Mouse (Mus musculus): ENCODE measurements around the gene Tango2. TPM values are rescaled to one million over a fixed set of nuclear protein-coding genes. Genes with fewer than 3 reads are reported as not detected.
A peak's percentile ranks its signal among the peaks of the same experiment; 100 is the strongest.

Tango2 gene
- polyA plus RNA-seq, 1 experiment from 2014 or later = 28.2 TPM

DNA sequence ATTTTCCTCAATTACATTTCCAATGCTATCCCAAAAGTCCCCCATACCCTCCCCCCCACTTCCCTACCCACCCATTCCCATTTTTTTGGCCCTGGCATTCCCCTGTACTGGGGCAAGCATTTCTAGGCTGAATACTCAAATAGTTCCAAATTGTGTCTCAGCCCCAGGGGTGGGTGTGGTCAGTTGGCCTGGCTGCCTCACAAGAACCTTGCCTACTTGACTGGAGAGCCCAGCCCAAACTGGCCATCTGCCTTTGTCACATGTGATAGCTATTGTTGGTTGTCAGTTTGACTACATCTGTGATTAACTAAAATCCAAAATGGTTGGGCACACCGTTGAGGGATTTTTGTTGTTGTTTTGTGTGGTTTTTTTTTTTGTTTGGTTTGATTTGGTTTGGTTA, 9.1 kb upstream of the Tango2 start:
- DNase-seq (ENCODE audit: low spot score) = no peak
- Histone ChIP-seq H3K36me3 (ENCODE audit: control insufficient read depth, insufficient read depth, low read length) (no peaks in the 10 kb centered on the region), H3K9ac (ENCODE audit: low read depth, low read length) (no peak overlapping the region), H3K9me3 (ENCODE audit: control insufficient read depth, low read length) (no peaks in the 10 kb centered on the region), H3K4me2 (ENCODE audit: low read depth, low read length) (no peak overlapping the region), H3K4me1 (ENCODE audit: control insufficient read depth, insufficient read depth, low read length) (no peaks in the 10 kb centered on the region), H3K27me3 (replicated peaks; ENCODE audit: control insufficient read depth, insufficient read depth, low read length) (no peaks in the 10 kb centered on the region), H3K4me3 (ENCODE audit: low read depth, low read length) (no peak overlapping the region), H3K27ac (replicated peaks; ENCODE audit: low read depth, low read length) (no peak overlapping the region)
- WGBS = 83% methylated on average over 1 of the region's 1 CpGs
- no peak for ATAC-seq (ENCODE audit: low read depth)

DNA sequence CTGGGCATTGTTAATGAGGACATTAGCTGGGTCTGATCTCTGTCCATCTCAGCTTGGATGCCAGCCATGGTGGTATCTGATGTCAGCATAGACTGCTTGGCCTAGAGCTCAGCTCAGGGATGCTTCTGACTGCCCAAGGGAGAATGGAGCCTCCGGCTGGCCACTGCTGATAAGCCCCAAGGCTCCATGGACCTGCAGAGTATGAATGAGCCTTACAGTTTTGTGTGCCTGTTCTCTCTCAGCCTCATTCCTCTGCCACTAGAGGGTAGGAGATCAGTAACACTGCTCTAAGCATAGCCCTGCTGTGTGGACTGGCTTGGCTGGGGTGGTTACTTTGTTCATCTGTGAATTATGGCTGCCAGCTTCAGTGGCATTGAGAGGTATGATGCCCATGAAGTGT, 5.2 kb upstream of the Tango2 start:
- DNase-seq (ENCODE audit: low spot score) (no peak), ATAC-seq (ENCODE audit: low read depth) (no peak)
- no peak overlapping the region for H3K4me3 ChIP-seq (ENCODE audit: low read depth, low read length)
- H3K4me2 ChIP-seq (ENCODE audit: low read depth, low read length) = no peak overlapping the region
- no peaks in the 10 kb centered on the region for H3K36me3 ChIP-seq (ENCODE audit: control insufficient read depth, insufficient read depth, low read length)
- H3K27me3 ChIP-seq (replicated peaks; ENCODE audit: control insufficient read depth, insufficient read depth, low read length) = peaks cover 24% of the 10 kb centered on the region
- H3K9me3 ChIP-seq (ENCODE audit: control insufficient read depth, low read length) = no peaks in the 10 kb centered on the region
- H3K27ac ChIP-seq (replicated peaks; ENCODE audit: low read depth, low read length) = no peak overlapping the region
- no peak overlapping the region for H3K9ac ChIP-seq (ENCODE audit: low read depth, low read length)
- 75% methylated on average over 1 of the region's 1 CpGs for WGBS
- no peaks in the 10 kb centered on the region for H3K4me1 ChIP-seq (ENCODE audit: control insufficient read depth, insufficient read depth, low read length)

DNA sequence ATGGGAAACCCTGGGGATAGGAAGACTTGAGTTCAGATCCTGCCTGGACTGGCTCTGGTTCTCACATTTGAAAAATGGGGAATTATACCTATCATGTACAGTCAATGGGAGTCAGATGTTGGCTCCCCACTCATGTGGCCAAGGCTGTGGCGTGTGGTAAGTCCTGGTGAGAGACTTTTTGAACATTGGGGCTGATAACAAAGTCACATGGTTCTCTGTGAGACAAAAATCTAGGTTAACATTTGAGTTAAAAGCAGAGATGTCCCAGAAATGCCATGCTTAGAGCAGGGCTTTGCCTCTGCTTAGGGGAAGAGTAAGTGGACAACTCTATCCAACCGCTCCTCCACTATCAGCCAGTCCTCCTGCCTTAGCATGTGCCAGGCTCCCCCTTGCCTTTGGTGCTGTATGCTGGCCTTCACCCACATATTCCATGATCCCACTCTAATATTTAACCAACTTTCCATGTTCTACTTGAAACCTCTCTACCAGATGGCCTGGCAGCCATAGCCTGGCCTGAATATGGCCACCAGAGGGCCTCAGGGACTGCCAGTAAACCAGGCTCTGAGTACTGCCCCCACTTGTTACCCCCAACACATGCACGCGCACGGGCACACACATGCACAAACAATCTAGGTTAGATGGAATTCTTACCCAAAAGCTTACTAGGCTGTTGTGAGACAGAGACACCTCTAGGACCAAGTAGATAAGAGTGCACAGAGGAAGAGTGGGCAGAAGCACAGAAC, 3.6 kb upstream of the Tango2 start:
- no peak overlapping the region for H3K27ac ChIP-seq (replicated peaks; ENCODE audit: low read depth, low read length)
- no peak overlapping the region for H3K4me3 ChIP-seq (ENCODE audit: low read depth, low read length)
- H3K9ac ChIP-seq (ENCODE audit: low read depth, low read length) = no peak overlapping the region
- no peak overlapping the region for H3K4me2 ChIP-seq (ENCODE audit: low read depth, low read length)
- H3K9me3 ChIP-seq (ENCODE audit: control insufficient read depth, low read length) = no peaks in the 10 kb centered on the region
- peaks cover 25% of the 10 kb centered on the region for H3K27me3 ChIP-seq (replicated peaks; ENCODE audit: control insufficient read depth, insufficient read depth, low read length)
- 62% methylated on average over 5 of the region's 5 CpGs for WGBS
- no peaks in the 10 kb centered on the region for H3K36me3 ChIP-seq (ENCODE audit: control insufficient read depth, insufficient read depth, low read length)
- DNase-seq (ENCODE audit: low spot score) (no peak), ATAC-seq (ENCODE audit: low read depth) (no peak)
- no peaks in the 10 kb centered on the region for H3K4me1 ChIP-seq (ENCODE audit: control insufficient read depth, insufficient read depth, low read length)

DNA sequence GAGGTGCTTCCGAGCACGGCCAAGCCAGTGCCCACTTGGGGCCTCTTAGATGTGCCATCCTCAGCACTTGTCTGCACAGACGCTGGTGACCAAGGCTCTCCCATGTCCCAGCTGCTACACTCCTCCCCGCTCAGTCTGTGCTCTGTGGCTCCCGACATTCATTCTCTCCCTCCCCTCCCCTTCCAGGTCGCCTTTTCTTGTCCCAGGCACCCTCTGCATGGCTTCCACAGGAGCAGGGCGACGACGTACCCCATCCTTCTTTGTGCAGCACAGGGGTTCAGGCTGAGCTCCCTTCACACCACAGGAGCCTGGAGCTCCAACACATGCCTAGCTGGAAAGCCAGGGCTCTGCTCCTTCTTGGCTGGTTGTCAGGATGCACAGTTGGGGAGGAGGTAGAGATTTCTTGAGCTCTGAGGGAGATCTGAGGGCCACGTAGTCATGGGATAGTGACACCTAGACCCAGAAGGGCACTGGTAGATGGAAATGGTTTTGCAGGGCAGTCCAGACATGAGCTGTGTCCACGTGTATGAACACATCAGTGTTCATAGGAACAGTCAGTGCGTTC, 1.9 kb upstream of the Tango2 start:
- WGBS = 64% methylated on average over 12 of the region's 12 CpGs
- DNase-seq (ENCODE audit: low spot score) (no peak), ATAC-seq (ENCODE audit: low read depth) (no peak)
- H3K9ac ChIP-seq (ENCODE audit: low read depth, low read length) = no peak overlapping the region
- no peak overlapping the region for H3K4me3 ChIP-seq (ENCODE audit: low read depth, low read length)
- H3K4me1 ChIP-seq (ENCODE audit: control insufficient read depth, insufficient read depth, low read length) = no peaks in the 10 kb centered on the region
- H3K27ac ChIP-seq (replicated peaks; ENCODE audit: low read depth, low read length) = no peak overlapping the region
- no peak overlapping the region for H3K4me2 ChIP-seq (ENCODE audit: low read depth, low read length)
- peaks cover 25% of the 10 kb centered on the region for H3K27me3 ChIP-seq (replicated peaks; ENCODE audit: control insufficient read depth, insufficient read depth, low read length)
- no peaks in the 10 kb centered on the region for H3K9me3 ChIP-seq (ENCODE audit: control insufficient read depth, low read length)
- no peaks in the 10 kb centered on the region for H3K36me3 ChIP-seq (ENCODE audit: control insufficient read depth, insufficient read depth, low read length)

GRCm38 (mm10) chr16:18348601-18349175, 785 bp upstream of the Tango2 start:
- Histone ChIP-seq H3K9me3 (ENCODE audit: control insufficient read depth, low read length) (no peaks in the 10 kb centered on the region), H3K4me2 (ENCODE audit: low read depth, low read length) (peak overlapping the region; percentile 99), H3K4me3 (ENCODE audit: low read depth, low read length) (peak overlapping the region; percentile 66), H3K27ac (replicated peaks; ENCODE audit: low read depth, low read length) (no peak overlapping the region), H3K27me3 (replicated peaks; ENCODE audit: control insufficient read depth, insufficient read depth, low read length) (peaks cover 25% of the 10 kb centered on the region), H3K36me3 (ENCODE audit: control insufficient read depth, insufficient read depth, low read length) (no peaks in the 10 kb centered on the region), H3K4me1 (ENCODE audit: control insufficient read depth, insufficient read depth, low read length) (no peaks in the 10 kb centered on the region), H3K9ac (ENCODE audit: low read depth, low read length) (peak overlapping the region; percentile 68)
- under 1% methylated on average over 23 of the region's 28 CpGs for WGBS
- ATAC-seq (ENCODE audit: low read depth) (no peak), DNase-seq (ENCODE audit: low spot score) (peak; percentile 11)

DNA sequence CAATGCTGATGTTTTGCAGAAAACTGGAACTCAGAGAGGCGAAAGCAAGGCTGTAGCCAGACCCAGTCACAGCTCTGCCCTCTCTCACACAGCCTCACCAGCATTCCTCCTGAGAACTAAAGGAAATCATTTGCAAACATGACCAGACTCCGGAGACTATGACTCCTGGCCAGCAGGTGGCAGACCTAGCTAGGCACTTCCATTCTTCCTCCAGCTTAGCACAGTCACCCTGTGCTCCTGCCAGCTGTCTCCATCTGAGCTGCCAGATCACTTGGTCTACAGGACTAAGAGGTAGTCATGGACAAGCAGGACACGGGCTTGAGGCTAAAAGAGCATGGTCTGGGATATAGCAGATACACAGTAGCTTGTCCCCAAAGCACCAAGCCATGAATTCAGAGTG, 2.7 kb downstream of the Tango2 start:
- H3K27ac ChIP-seq (replicated peaks; ENCODE audit: low read depth, low read length) = no peak overlapping the region
- no peak overlapping the region for H3K4me3 ChIP-seq (ENCODE audit: low read depth, low read length)
- DNase-seq (ENCODE audit: low spot score) (peak; percentile 92), ATAC-seq (ENCODE audit: low read depth) (peak; percentile 20; the same call in 1 of the 2 replicates)
- H3K27me3 ChIP-seq (replicated peaks; ENCODE audit: control insufficient read depth, insufficient read depth, low read length) = peaks cover 15% of the 10 kb centered on the region
- H3K4me1 ChIP-seq (ENCODE audit: control insufficient read depth, insufficient read depth, low read length) = peaks cover 8% of the 10 kb centered on the region
- no peaks in the 10 kb centered on the region for H3K36me3 ChIP-seq (ENCODE audit: control insufficient read depth, insufficient read depth, low read length)
- H3K9me3 ChIP-seq (ENCODE audit: control insufficient read depth, low read length) = no peaks in the 10 kb centered on the region
- H3K9ac ChIP-seq (ENCODE audit: low read depth, low read length) = no peak overlapping the region
- no peak overlapping the region for H3K4me2 ChIP-seq (ENCODE audit: low read depth, low read length)
- 4% methylated on average over 3 of the region's 3 CpGs for WGBS

DNA sequence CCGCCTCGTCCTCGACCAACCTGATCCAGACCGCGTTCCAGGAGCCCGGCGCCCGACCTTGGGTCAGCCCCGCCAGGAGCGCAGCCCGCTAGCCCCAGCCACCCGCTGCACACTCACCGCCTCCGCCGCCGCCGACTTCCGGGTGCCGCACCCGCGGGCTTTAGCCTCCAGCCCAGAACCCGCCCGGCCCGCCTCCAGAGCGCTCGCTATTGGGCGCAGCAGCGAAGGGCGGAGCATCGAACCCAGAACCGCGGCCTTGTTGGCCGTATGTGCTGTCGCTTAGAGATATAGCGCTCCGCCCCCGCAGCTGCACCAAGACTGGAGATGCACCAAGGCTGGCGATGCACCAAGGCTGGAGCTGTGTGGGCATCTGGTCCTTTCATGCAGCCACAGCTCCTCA, 4.1 kb downstream of the Tango2 start:
- H3K9me3 ChIP-seq (ENCODE audit: control insufficient read depth, low read length) = no peaks in the 10 kb centered on the region
- peak overlapping the region; percentile 67 for H3K9ac ChIP-seq (ENCODE audit: low read depth, low read length)
- 0% methylated on average over 29 of the region's 38 CpGs for WGBS
- DNase-seq (ENCODE audit: low spot score) (peak; percentile 97), ATAC-seq (ENCODE audit: low read depth) (peak; percentile 94)
- H3K36me3 ChIP-seq (ENCODE audit: control insufficient read depth, insufficient read depth, low read length) = no peaks in the 10 kb centered on the region
- peak overlapping the region; percentile 60 for H3K4me2 ChIP-seq (ENCODE audit: low read depth, low read length)
- H3K4me1 ChIP-seq (ENCODE audit: control insufficient read depth, insufficient read depth, low read length) = peaks cover 8% of the 10 kb centered on the region
- H3K27ac ChIP-seq (replicated peaks; ENCODE audit: low read depth, low read length) = no peak overlapping the region
- H3K27me3 ChIP-seq (replicated peaks; ENCODE audit: control insufficient read depth, insufficient read depth, low read length) = 0 out of 2 replicates have a peak, but pooled peaks cover 7% of the 10 kb centered on the region
- H3K4me3 ChIP-seq (ENCODE audit: low read depth, low read length) = peak overlapping the region; percentile 64

GRCm38 (mm10) chr16:18342650-18343570, 5.0 kb downstream of the Tango2 start:
- H3K36me3 ChIP-seq (ENCODE audit: control insufficient read depth, insufficient read depth, low read length) = no peaks in the 10 kb centered on the region
- H3K4me2 ChIP-seq (ENCODE audit: low read depth, low read length) = peak overlapping the region; percentile 60
- 40% methylated on average over 9 of the region's 9 CpGs for WGBS
- peak overlapping the region; percentile 67 for H3K9ac ChIP-seq (ENCODE audit: low read depth, low read length)
- H3K9me3 ChIP-seq (ENCODE audit: control insufficient read depth, low read length) = no peaks in the 10 kb centered on the region
- no peak for DNase-seq (ENCODE audit: low spot score)
- peak overlapping the region; percentile 64 for H3K4me3 ChIP-seq (ENCODE audit: low read depth, low read length)
- ATAC-seq (ENCODE audit: low read depth) = no peak
- H3K27me3 ChIP-seq (replicated peaks; ENCODE audit: control insufficient read depth, insufficient read depth, low read length) = no peaks in the 10 kb centered on the region
- H3K27ac ChIP-seq (replicated peaks; ENCODE audit: low read depth, low read length) = no peak overlapping the region
- peaks cover 8% of the 10 kb centered on the region for H3K4me1 ChIP-seq (ENCODE audit: control insufficient read depth, insufficient read depth, low read length)
